Mouse (Mus musculus) hindbrain, embryonic 10.5 days (tissue): Measurements from ENCODE around the gene Anxa1. TPM values are rescaled to one million over a fixed set of nuclear protein-coding genes. Genes with fewer than 3 reads are reported as not detected.

Experiments used
- DNase-seq: peaks from one replicate; pipeline ENCODE4 v3.0.0-alpha.2; 2017; ENCODE audit warnings: low spot score
- H3K27ac ChIP-seq: fragments of 300-500 bp; sonication (generic); 2 replicates; pipeline ENCODE4 v1.5.1; 2016; ENCODE audit warnings: mild to moderate bottlenecking, moderate library complexity
- H3K27me3 ChIP-seq: fragments of 300-500 bp; sonication (generic); 2 replicates; pipeline ENCODE4 v1.6.1; 2016; ENCODE audit warnings: mild to moderate bottlenecking; ENCODE audit not compliant: poor library complexity, insufficient read depth, severe bottlenecking
- H3K36me3 ChIP-seq: fragments of 300-500 bp; sonication (generic); 2 replicates; pipeline ENCODE4 v1.6.1; 2016; ENCODE audit warnings: mild to moderate bottlenecking, moderate library complexity
- H3K4me1 ChIP-seq: fragments of 300-500 bp; sonication (generic); replicated peaks from 2 replicates; pipeline ENCODE4 v1.6.1; 2016; ENCODE audit warnings: mild to moderate bottlenecking
- H3K4me3 ChIP-seq: fragments of 300-500 bp; sonication (generic); 2 replicates; pipeline ENCODE4 v1.5.1; 2016; ENCODE audit warnings: mild to moderate bottlenecking, moderate library complexity
- H3K9me3 ChIP-seq: fragments of 300-500 bp; sonication (generic); 2 replicates; pipeline ENCODE4 v1.6.1; 2016; ENCODE audit warnings: mild to moderate bottlenecking, moderate library complexity
- WGBS: fragments of 180-500 bp; shearing (Covaris S2); methylation state at CpG from one replicate; pipeline ENCODE4 v1.1.7; 2016; 5-methylcytosine and 5-hydroxymethylcytosine counted together
- polyA plus RNA-seq: library from polyadenylated mRNA; unstranded; fragments of >200 nt; fragmentation: Nextera tagmentation; extraction: Ambion mirVana; gene quantifications from 2 replicates; pipeline ENCODE4 v1.2.1, GENCODE M21; 2016

The Anxa1 gene
- polyA plus RNA-seq, 1 experiment from 2014 or later: 4.6 TPM

DNA sequence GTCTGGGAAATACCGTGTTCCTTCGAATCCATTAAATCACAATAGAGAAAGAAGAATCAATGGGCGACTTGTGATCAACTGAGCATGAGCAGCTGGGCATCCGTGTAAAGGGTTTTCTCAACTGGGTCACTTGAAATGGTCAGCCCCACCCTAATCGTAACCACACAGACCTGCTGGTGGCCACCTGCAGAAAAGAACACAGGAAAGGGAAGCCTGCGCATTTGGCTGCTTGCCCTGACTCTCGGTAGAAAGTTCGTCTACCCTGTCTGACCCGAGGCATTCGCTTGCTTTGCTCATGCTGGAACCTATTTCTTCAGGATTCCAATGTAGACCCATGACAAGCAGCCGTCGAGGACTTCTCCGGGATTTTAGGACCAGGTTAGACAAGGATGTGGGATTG is 25.8 kb downstream of the Anxa1 start:
- WGBS: 94% methylated on average over 13 of the region's 13 CpGs
- Histone ChIP-seq H3K36me3 (no peaks in the 10 kb centered on the region), H3K27ac (no peak overlapping the region), H3K9me3 (no peaks in the 10 kb centered on the region), H3K4me1 (no peaks in the 10 kb centered on the region), H3K27me3 (no peaks in the 10 kb centered on the region), H3K4me3 (no peak overlapping the region)
- DNase-seq: no peak

DNA sequence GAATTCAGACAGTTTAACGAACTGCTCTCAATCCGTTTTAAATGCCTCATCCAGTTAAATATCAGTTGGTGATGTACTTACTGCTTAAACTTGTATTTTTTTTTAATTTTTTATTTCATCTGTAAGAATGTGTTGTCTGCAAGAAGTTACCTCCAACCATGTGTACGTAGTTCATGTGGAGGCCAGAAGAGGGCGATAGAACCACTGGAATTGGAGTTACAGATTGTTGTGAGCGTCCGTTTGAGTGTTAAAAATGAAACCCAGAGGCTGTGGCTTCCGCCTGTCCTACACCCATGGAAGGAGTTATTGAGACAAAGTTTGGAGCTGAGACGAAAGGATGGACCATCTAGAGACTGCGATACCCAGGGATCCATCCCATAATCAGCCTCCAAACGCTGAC is 27.5 kb downstream of the Anxa1 start:
- Histone ChIP-seq H3K36me3 (no peaks in the 10 kb centered on the region), H3K27ac (no peak overlapping the region), H3K4me1 (no peaks in the 10 kb centered on the region), H3K9me3 (no peaks in the 10 kb centered on the region), H3K4me3 (no peak overlapping the region), H3K27me3 (no peaks in the 10 kb centered on the region)
- WGBS: 71% methylated on average over 10 of the region's 10 CpGs
- DNase-seq: peak; percentile 10

DNA sequence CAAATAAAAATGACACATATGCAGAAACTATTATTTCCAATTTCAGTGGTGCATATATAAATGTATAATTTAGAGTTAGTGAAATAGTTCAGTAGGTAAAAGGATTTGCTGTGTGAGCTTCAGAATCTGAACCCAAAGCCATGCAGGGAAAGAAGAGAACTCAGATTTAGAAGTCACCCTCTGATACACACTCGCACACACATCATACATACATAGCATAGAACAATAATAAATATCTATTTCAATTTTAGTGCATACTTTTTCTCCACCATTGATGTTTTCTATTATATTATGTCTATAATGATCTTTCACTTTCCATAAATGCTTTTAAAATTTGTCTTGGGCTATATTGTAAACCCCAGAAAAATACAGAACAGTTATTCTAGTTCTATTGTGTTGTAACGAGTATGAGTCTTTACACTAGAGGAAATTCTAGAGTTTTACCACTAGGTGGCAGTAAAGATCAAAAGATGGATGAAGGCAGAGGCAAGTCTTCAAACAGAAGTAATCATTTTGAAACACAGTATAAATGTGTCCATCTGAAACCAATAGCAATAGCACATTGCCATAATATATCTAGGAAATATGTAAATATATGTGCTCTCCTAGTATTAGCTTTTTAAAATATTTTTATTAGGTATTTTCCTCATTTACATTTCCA is 28.7 kb downstream of the Anxa1 start:
- no peak for DNase-seq
- no peak overlapping the region for H3K27ac ChIP-seq
- H3K9me3 ChIP-seq: no peaks in the 10 kb centered on the region
- H3K4me1 ChIP-seq: no peaks in the 10 kb centered on the region
- H3K4me3 ChIP-seq: no peak overlapping the region
- H3K36me3 ChIP-seq: no peaks in the 10 kb centered on the region
- no peaks in the 10 kb centered on the region for H3K27me3 ChIP-seq
- WGBS: 51% methylated on average over 2 of the region's 2 CpGs

DNA sequence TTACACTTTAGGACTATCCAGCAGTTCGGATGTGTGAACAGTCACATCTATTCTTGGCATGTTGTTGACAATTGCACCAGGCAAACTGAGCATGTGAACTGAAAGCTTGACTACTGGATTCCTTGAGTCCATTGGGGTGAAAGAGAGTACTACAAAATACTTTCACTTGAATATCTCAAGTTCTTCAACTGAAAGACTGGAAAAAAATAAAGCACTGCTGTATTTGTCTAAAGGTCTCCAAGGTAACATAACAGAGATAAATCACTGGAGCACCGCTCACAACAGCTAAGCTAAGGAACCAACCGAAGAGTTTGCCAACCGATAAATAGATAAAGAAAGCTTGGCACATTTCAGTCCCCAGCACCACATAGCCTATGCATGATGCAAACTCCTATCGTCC is 32.1 kb downstream of the Anxa1 start:
- no peak overlapping the region for H3K4me3 ChIP-seq
- H3K36me3 ChIP-seq: no peaks in the 10 kb centered on the region
- H3K27ac ChIP-seq: no peak overlapping the region
- H3K9me3 ChIP-seq: no peaks in the 10 kb centered on the region
- 91% methylated on average over 5 of the region's 5 CpGs for WGBS
- H3K4me1 ChIP-seq: no peaks in the 10 kb centered on the region
- H3K27me3 ChIP-seq: no peaks in the 10 kb centered on the region
- DNase-seq: no peak

DNA sequence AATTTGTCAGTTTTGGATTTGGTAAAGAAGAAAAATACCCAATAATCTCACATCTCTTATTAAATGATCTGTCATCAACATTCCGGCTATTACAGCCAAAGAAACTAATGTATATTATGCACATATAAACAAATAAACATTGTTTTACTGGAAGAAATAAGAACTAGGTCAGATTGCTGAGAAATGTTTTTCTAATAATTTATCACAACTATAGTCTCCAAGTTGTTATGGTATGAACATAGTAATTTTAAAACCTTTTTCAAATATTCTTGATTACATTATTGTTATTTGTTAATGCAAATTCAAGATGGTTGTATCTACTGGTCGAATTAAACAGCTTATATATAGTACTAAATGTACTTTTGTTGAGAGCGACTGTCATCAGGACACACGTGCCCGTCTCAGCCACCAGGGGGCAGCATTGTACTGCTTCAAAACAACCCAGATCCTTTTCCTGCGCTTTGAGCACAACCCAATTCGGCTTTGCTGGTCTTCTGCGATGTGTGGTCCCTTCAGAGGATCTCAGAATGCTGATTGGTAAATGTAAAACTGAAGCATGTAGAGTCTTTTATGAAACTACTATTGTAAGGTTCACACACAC is 45.3 kb downstream of the Anxa1 start:
- Histone ChIP-seq H3K27ac (no peak overlapping the region), H3K9me3 (no peaks in the 10 kb centered on the region), H3K36me3 (no peaks in the 10 kb centered on the region), H3K27me3 (no peaks in the 10 kb centered on the region), H3K4me1 (no peaks in the 10 kb centered on the region), H3K4me3 (no peak overlapping the region)
- WGBS: 16% methylated on average over 8 of the region's 8 CpGs
- DNase-seq: peak; percentile 76

DNA sequence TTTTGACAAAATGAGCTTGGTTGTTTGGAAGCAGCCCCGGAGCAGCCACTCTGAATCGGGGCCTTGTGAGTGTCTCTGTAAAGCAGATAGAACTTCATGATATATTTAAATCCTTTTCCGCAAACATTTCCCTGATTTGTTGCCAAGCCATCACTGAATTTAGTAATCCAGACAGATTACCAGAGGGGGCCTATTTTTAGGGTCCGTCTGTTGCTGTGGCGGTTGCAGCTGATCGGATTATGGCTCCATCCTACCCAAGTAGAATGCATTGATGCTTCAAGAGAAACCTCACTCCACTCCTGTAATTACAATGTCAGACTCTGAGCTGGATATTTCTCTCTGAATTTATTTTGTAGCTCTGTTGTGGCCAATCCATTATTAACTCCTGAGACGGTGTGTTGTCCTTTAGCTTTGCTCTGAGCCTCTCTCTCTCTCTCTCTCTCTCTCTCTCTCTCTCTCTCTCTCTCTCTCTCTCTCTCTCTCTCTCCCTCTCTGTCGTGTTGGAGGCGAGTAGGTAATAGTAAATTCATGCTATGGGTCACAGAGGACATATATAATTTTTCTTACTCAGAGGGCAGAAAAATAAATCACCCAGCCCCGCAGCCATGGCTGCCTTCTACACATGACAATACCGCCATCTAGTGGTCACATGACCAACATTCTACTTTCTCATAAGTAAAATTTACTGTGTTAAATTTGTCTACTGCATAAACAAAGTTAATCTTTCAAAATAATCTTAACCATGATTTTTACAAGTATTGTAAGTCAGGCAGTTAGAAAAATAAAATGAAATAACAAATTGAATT is 46.0 kb downstream of the Anxa1 start:
- no peak overlapping the region for H3K27ac ChIP-seq
- H3K4me1 ChIP-seq: no peaks in the 10 kb centered on the region
- DNase-seq: peak; percentile 41
- WGBS: 57% methylated on average over 11 of the region's 11 CpGs
- H3K4me3 ChIP-seq: no peak overlapping the region
- no peaks in the 10 kb centered on the region for H3K9me3 ChIP-seq
- H3K27me3 ChIP-seq: no peaks in the 10 kb centered on the region
- H3K36me3 ChIP-seq: no peaks in the 10 kb centered on the region

DNA sequence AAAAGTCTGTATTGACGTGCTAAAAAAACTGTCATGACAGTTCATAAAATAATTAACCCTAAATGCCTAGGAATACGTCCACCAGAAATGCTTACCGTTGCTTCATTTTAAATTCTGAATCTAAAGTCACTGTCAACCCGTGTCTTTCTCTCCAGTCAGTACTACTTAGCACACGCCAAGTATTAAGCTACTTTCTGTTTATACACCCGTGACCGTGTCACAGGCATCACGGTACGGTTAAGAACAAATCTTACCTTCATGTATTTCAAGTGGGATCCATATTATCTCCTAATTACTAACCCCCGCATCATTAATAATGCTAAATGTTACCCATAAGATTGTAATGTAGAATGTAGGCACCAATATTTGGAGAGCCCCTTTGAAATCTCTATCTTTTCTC is 46.7 kb downstream of the Anxa1 start:
- H3K36me3 ChIP-seq: no peaks in the 10 kb centered on the region
- H3K27me3 ChIP-seq: no peaks in the 10 kb centered on the region
- 89% methylated on average over 10 of the region's 10 CpGs for WGBS
- no peak overlapping the region for H3K27ac ChIP-seq
- H3K4me1 ChIP-seq: no peaks in the 10 kb centered on the region
- no peak for DNase-seq
- no peak overlapping the region for H3K4me3 ChIP-seq
- no peaks in the 10 kb centered on the region for H3K9me3 ChIP-seq

Other genes with a start within 250 kb of the Anxa1 start
- gene Aldh1a1, start 101.8 kb upstream of the Anxa1 start, polyA plus RNA-seq: 0.12 and 2.0 TPM in 2 replicates